Mouse (Mus musculus) kidney, postnatal 0 days (tissue): ENCODE results near the gene Ubash3b. TPM values are rescaled to one million over a fixed set of nuclear protein-coding genes. Genes with fewer than 3 reads are reported as not detected.

ENCODE experiments used
- ATAC-seq: fragments of 200-750 bp; cut with Nextera tagmentation; replicated peaks from 2 replicates; pipeline ENCODE4 v1.8.0; 2017; ENCODE audit warnings: low read depth, moderate number of reproducible peaks, moderate TSS enrichment, moderate library complexity; ENCODE audit not compliant: low FRiP score
- DNase-seq: peaks from one replicate; pipeline ENCODE4 v3.0.0-alpha.2; 2016; ENCODE audit warnings: low spot score
- H3K27ac ChIP-seq: fragments of 300-500 bp; sonication (generic); 2 replicates; pipeline ENCODE4 v1.5.1; 2014; ENCODE audit warnings: mild to moderate bottlenecking
- H3K27me3 ChIP-seq: fragments of 300-500 bp; sonication (generic); 2 replicates; pipeline ENCODE4 v1.6.1; 2014; ENCODE audit warnings: low read length, mixed read lengths; ENCODE audit not compliant: insufficient read depth
- H3K36me3 ChIP-seq: fragments of 300-500 bp; sonication (generic); 2 replicates; pipeline ENCODE4 v1.6.1; 2014; ENCODE audit warnings: low read length, mixed read lengths; ENCODE audit not compliant: insufficient read depth
- H3K4me1 ChIP-seq: fragments of 300-500 bp; sonication (generic); replicated peaks from 2 replicates; pipeline ENCODE4 v1.6.1; 2014; ENCODE audit warnings: antibody characterized with exemption, low read length, mixed read lengths; ENCODE audit not compliant: insufficient read depth
- H3K4me2 ChIP-seq: fragments of 300-500 bp; sonication (generic); 2 replicates; pipeline ENCODE4 v1.6.1; 2014; ENCODE audit warnings: mild to moderate bottlenecking, low read length, moderate library complexity, mixed read lengths
- H3K4me3 ChIP-seq: fragments of 300-500 bp; sonication (generic); replicated peaks from 2 replicates; pipeline ENCODE4 v1.5.1; 2014; ENCODE audit warnings: low read depth, low read length
- H3K9ac ChIP-seq: fragments of 300-500 bp; sonication (generic); 2 replicates; pipeline ENCODE4 v1.6.1; 2014; ENCODE audit warnings: low read depth, low read length
- H3K9me3 ChIP-seq: fragments of 300-500 bp; sonication (generic); replicated peaks from 2 replicates; pipeline ENCODE4 v1.6.1; 2016; ENCODE audit warnings: low read length, inconsistent platforms, mixed read lengths
- CTCF ChIP-seq: IDR thresholded peaks from 2 replicates; pipeline ENCODE4 v1.5.1; 2016; ENCODE audit warnings: antibody characterized with exemption, low read depth, mild to moderate bottlenecking, moderate library complexity
- WGBS: fragments of 180-500 bp; shearing (Covaris S2); extraction: QIAGEN DNeasy Blood & Tissue Kit; methylation state at CpG from one replicate; pipeline ENCODE4 v1.1.7; 2014; 5-methylcytosine and 5-hydroxymethylcytosine counted together
- polyA plus RNA-seq: library from polyadenylated mRNA; unstranded; fragments of >200 nt; fragmentation: Nextera tagmentation; extraction: Ambion mirVana; gene quantifications from 2 replicates; pipeline ENCODE4 v1.2.1, GENCODE M21; 2015

Ubash3b gene
- polyA plus RNA-seq, 1 experiment from 2014 or later = 7.5 TPM

- no peak for TF ChIP-seq CTCF
- DNase-seq (no peak), ATAC-seq (no peak)
- no peak overlapping the region for H3K4me3 ChIP-seq
- H3K9me3 ChIP-seq = no peaks in the 10 kb centered on the region
- no peak overlapping the region for H3K27ac ChIP-seq
- 76% methylated on average over 12 of the region's 12 CpGs for WGBS
- H3K27me3 ChIP-seq = no peaks in the 10 kb centered on the region
- no peak overlapping the region for H3K9ac ChIP-seq
- H3K4me2 ChIP-seq = no peak overlapping the region
- no peaks in the 10 kb centered on the region for H3K36me3 ChIP-seq
- H3K4me1 ChIP-seq = peaks cover 8% of the 10 kb centered on the region; the same call in 1 of the 2 replicates
Observed at GRCm38 (mm10) chr9:41198501-41199265, 37.2 kb upstream of the Ubash3b start.

GRCm38 (mm10) chr9:41195742-41196311 is 34.3 kb upstream of the Ubash3b start:
- DNase-seq (no peak), ATAC-seq (no peak)
- no peaks in the 10 kb centered on the region for H3K9me3 ChIP-seq
- H3K4me3 ChIP-seq = no peak overlapping the region
- no peak overlapping the region for H3K4me2 ChIP-seq
- no peak for TF ChIP-seq CTCF
- H3K27me3 ChIP-seq = no peaks in the 10 kb centered on the region
- H3K9ac ChIP-seq = no peak overlapping the region
- peaks cover 8% of the 10 kb centered on the region; the same call in 1 of the 2 replicates for H3K4me1 ChIP-seq
- H3K27ac ChIP-seq = no peak overlapping the region
- WGBS = 63% methylated on average over 10 of the region's 10 CpGs
- no peaks in the 10 kb centered on the region for H3K36me3 ChIP-seq

- Histone ChIP-seq H3K4me3 (no peak overlapping the region), H3K9ac (no peak overlapping the region), H3K9me3 (no peaks in the 10 kb centered on the region), H3K4me2 (no peak overlapping the region), H3K4me1 (no peaks in the 10 kb centered on the region), H3K36me3 (no peaks in the 10 kb centered on the region), H3K27me3 (no peaks in the 10 kb centered on the region), H3K27ac (no peak overlapping the region)
- no peak for TF ChIP-seq CTCF
- no peak for DNase-seq
- no peak for ATAC-seq
- WGBS = 71% methylated on average over 9 of the region's 9 CpGs
Observed at GRCm38 (mm10) chr9:41191651-41192210, 30.2 kb upstream of the Ubash3b start.

GRCm38 (mm10) chr9:41190745-41191482 is 29.4 kb upstream of the Ubash3b start:
- Histone ChIP-seq H3K27ac (no peak overlapping the region), H3K9me3 (no peaks in the 10 kb centered on the region), H3K27me3 (no peaks in the 10 kb centered on the region), H3K4me2 (no peak overlapping the region), H3K4me1 (no peaks in the 10 kb centered on the region), H3K9ac (no peak overlapping the region), H3K36me3 (no peaks in the 10 kb centered on the region), H3K4me3 (no peak overlapping the region)
- TF ChIP-seq CTCF = peak; percentile 99
- WGBS = 25% methylated on average over 9 of the region's 9 CpGs
- ATAC-seq = 0 out of 2 replicates have a peak, but pooled peaks have one; percentile 36
- peak; percentile 92 for DNase-seq

- DNase-seq = no peak
- H3K27ac ChIP-seq = no peak overlapping the region
- H3K9ac ChIP-seq = no peak overlapping the region
- no peak for TF ChIP-seq CTCF
- no peak for ATAC-seq
- no peaks in the 10 kb centered on the region for H3K36me3 ChIP-seq
- no peak overlapping the region for H3K4me2 ChIP-seq
- no peaks in the 10 kb centered on the region for H3K9me3 ChIP-seq
- WGBS = 62% methylated on average over 4 of the region's 4 CpGs
- no peak overlapping the region for H3K4me3 ChIP-seq
- H3K4me1 ChIP-seq = peaks cover 8% of the 10 kb centered on the region; the same call in 1 of the 2 replicates
- no peaks in the 10 kb centered on the region for H3K27me3 ChIP-seq
Observed at GRCm38 (mm10) chr9:41187939-41188338, 26.4 kb upstream of the Ubash3b start.

GRCm38 (mm10) chr9:41187498-41187897 is 26.0 kb upstream of the Ubash3b start:
- 55% methylated on average over 9 of the region's 9 CpGs for WGBS
- no peak overlapping the region for H3K4me2 ChIP-seq
- no peak for ATAC-seq

More at GRCm38 (mm10) chr9:41187498-41187897, 26.0 kb upstream of the Ubash3b start:
- peaks cover 8% of the 10 kb centered on the region; the same call in 1 of the 2 replicates for H3K4me1 ChIP-seq
- H3K9ac ChIP-seq = no peak overlapping the region
- no peaks in the 10 kb centered on the region for H3K9me3 ChIP-seq
- TF ChIP-seq CTCF = no peak
- no peaks in the 10 kb centered on the region for H3K27me3 ChIP-seq
- H3K4me3 ChIP-seq = no peak overlapping the region
- no peak for DNase-seq
- no peaks in the 10 kb centered on the region for H3K36me3 ChIP-seq
- H3K27ac ChIP-seq = no peak overlapping the region
